ENCODE assay signal across 8 mouse cellular contexts in genomic region chr12:104939372-104940026, GRCm38 (mm10).
DNase-seq lines count a peak whose midpoint lies in the region; ATAC-seq and TF ChIP-seq lines count a peak whose summit lies in the region.

No protein-coding gene starts in this region.

- no peak overlapping the region for H3K4me3 ChIP-seq in embryonic facial prominence, embryonic 10.5 days
- no peak overlapping the region for H3K4me3 ChIP-seq in heart, adult 2 months
- no peak overlapping the region for H3K4me3 ChIP-seq in limb, embryonic 13.5 days
- H3K4me3 ChIP-seq in midbrain, postnatal 0 days (ENCODE audit: low read depth, low read length) = no peak overlapping the region

- intact Hi-C loops in heart, adult 2 months (cut with DNase I) = loop anchor here (1.0 to 5.0 kb wide), 4 partner anchors 92 to 499 kb away; no protein-coding TSS in a partner anchor

- H3K36me3 ChIP-seq in embryonic facial prominence, embryonic 10.5 days (replicated peaks) = no peaks in the 10 kb centered on the region
- H3K36me3 ChIP-seq in heart, adult 2 months (ENCODE audit: control insufficient read depth, insufficient read depth, low read length) = no peaks in the 10 kb centered on the region
- H3K36me3 ChIP-seq in limb, embryonic 13.5 days = no peaks in the 10 kb centered on the region
- H3K36me3 ChIP-seq in midbrain, postnatal 0 days (ENCODE audit: insufficient read depth, low read length) = no peaks in the 10 kb centered on the region

- peaks cover 2% of the 10 kb centered on the region; the same call in 1 of the 2 replicates for H3K9me3 ChIP-seq in embryonic facial prominence, embryonic 10.5 days
- H3K9me3 ChIP-seq in limb, embryonic 13.5 days = peaks cover 6% of the 10 kb centered on the region; the same call in 1 of the 2 replicates
- H3K9me3 ChIP-seq in midbrain, postnatal 0 days (ENCODE audit: low read length) = no peaks in the 10 kb centered on the region

- DNase-seq in A20 (ENCODE audit: low read depth, low spot score) = peak; percentile 56
- peak; percentile 72 for DNase-seq in adrenal gland, postnatal 25 days
- peak; percentile 86 for DNase-seq in embryonic facial prominence, embryonic 10.5 days (ENCODE audit: low spot score)
- peak; percentile 56 to 83 for DNase-seq in heart, adult 2 months
- peak; percentile 75 for DNase-seq in kidney, adult 9 months
- peak; percentile 91 for DNase-seq in midbrain, postnatal 0 days (ENCODE audit: low spot score)
- peak; percentile 18 to 41 for DNase-seq in spleen, postnatal 14 days (ENCODE audit: low spot score in 2 of 2)

- H3K27me3 ChIP-seq in embryonic facial prominence, embryonic 10.5 days (replicated peaks; ENCODE audit: low read depth, poor library complexity, severe bottlenecking) = peaks cover 11% of the 10 kb centered on the region
- H3K27me3 ChIP-seq in heart, adult 2 months (ENCODE audit: control insufficient read depth, insufficient read depth, low read length) = no peaks in the 10 kb centered on the region
- peaks cover 25% of the 10 kb centered on the region for H3K27me3 ChIP-seq in limb, embryonic 13.5 days
- H3K27me3 ChIP-seq in midbrain, postnatal 0 days (ENCODE audit: insufficient read depth, low read length) = no peaks in the 10 kb centered on the region

- peak; percentile 80 for ATAC-seq in limb, embryonic 13.5 days (ENCODE audit: low FRiP score, low read depth)
- peak; percentile 84 for ATAC-seq in midbrain, postnatal 0 days (ENCODE audit: low FRiP score)

- H3K9ac ChIP-seq in heart, adult 2 months (ENCODE audit: low read depth, low read length) = no peak overlapping the region
- H3K9ac ChIP-seq in limb, embryonic 13.5 days = no peak overlapping the region
- H3K9ac ChIP-seq in midbrain, postnatal 0 days (replicated peaks; ENCODE audit: low read length, poor library complexity, severe bottlenecking) = no peak overlapping the region

- peak overlapping the region; percentile 52 for H3K4me2 ChIP-seq in limb, embryonic 13.5 days (replicated peaks)
- no peak overlapping the region for H3K4me2 ChIP-seq in midbrain, postnatal 0 days (ENCODE audit: low read depth, low read length, poor library complexity, severe bottlenecking)

- peaks cover 17% of the 10 kb centered on the region for H3K4me1 ChIP-seq in embryonic facial prominence, embryonic 10.5 days
- no peaks in the 10 kb centered on the region for H3K4me1 ChIP-seq in heart, adult 2 months (ENCODE audit: control insufficient read depth, insufficient read depth, low read length)
- H3K4me1 ChIP-seq in limb, embryonic 13.5 days = peaks cover 17% of the 10 kb centered on the region
- H3K4me1 ChIP-seq in midbrain, postnatal 0 days (ENCODE audit: insufficient read depth, low read length) = no peaks in the 10 kb centered on the region

- H3K27ac ChIP-seq in embryonic facial prominence, embryonic 10.5 days (replicated peaks) = peak overlapping the region; percentile 48
- no peak overlapping the region for H3K27ac ChIP-seq in heart, adult 2 months
- peak overlapping the region; percentile 74 for H3K27ac ChIP-seq in limb, embryonic 13.5 days
- no peak overlapping the region for H3K27ac ChIP-seq in midbrain, postnatal 0 days (ENCODE audit: low read depth, low read length)

- TF ChIP-seq EP300 in heart, adult 2 months (IDR thresholded peaks at IDR 0.05; ENCODE audit: insufficient read depth, low read depth, low read length) = peak; percentile 85

- H3K79me2 ChIP-seq in heart, adult 2 months (replicated peaks; ENCODE audit: control insufficient read depth, insufficient read depth, low read length) = no peaks in the 10 kb centered on the region

- 44% methylated on average over 13 of the region's 13 CpGs for WGBS in embryonic facial prominence, embryonic 10.5 days
- 53% methylated on average over 13 of the region's 13 CpGs for WGBS in heart, adult 2 months
- WGBS in limb, embryonic 13.5 days = 4% methylated on average over 13 of the region's 13 CpGs
- 31% methylated on average over 13 of the region's 13 CpGs for WGBS in midbrain, postnatal 0 days

- no peak for TF ChIP-seq CTCF in heart, adult 2 months (IDR thresholded peaks at IDR 0.05)
- peak; percentile 97 for TF ChIP-seq CTCF in midbrain, postnatal 0 days (IDR thresholded peaks at IDR 0.05)

- no peak for TF ChIP-seq POLR2A in heart, adult 2 months (IDR thresholded peaks at IDR 0.05; ENCODE audit: insufficient read depth, low read depth, low read length)

Comparison
In these comparisons a context has a peak if more than half of its experiments do, and no peak if none do; other contexts are left out.
1. DNase-seq: peak in every context shown above with its lines; median percentile 91 in midbrain, postnatal 0 days; 86 in embryonic facial prominence, embryonic 10.5 days; 75 in kidney, adult 9 months; 72 in adrenal gland, postnatal 25 days; 70 in heart, adult 2 months; 56 in A20; 30 in spleen, postnatal 14 days.
2. H3K27ac ChIP-seq: peak in embryonic facial prominence, embryonic 10.5 days (single experiment) and limb, embryonic 13.5 days (single experiment); none in heart, adult 2 months (single experiment) and midbrain, postnatal 0 days (single experiment).